Mouse (Mus musculus) spleen, postnatal 4 days (tissue): ENCODE measurements around the gene Mib2.
"Not testable (repeated sequence)": the region's sequence is repeated elsewhere in the genome, so short reads cannot be mapped to it uniquely, and the experiment has no call there.

Experiments
- DNase-seq, 2 experiments: peaks; one replicate each; pipeline ENCODE4 v3.0.0; 2022; ENCODE audit warnings: low spot score in 2 of 2

The Mib2 gene

GRCm38 (mm10) chr4:155668689-155669597 is at the start of gene Mib2:
Gene Mib2, minus strand, starts transcription at chr4:155669198.
- peak; percentile 95 to 98 for DNase-seq

- DNase-seq: no peak
Measured at GRCm38 (mm10) chr4:155710521-155711252, 41.7 kb upstream of the Mib2 start.

- DNase-seq: no peak
Measured at GRCm38 (mm10) chr4:155708988-155709387, 40.0 kb upstream of the Mib2 start.

GRCm38 (mm10) chr4:155708582-155708981 is 39.6 kb upstream of the Mib2 start:
- DNase-seq: no peak

- peak in 1 of 2 experiments; percentile 41 for DNase-seq
Measured at GRCm38 (mm10) chr4:155705592-155705929, 36.6 kb upstream of the Mib2 start.

- peak; percentile 92 to 97 for DNase-seq
Measured at GRCm38 (mm10) chr4:155704721-155705591, 36.0 kb upstream of the Mib2 start, which contains the start of gene Ssu72. Gene Ssu72, plus strand, starts transcription at chr4:155704800.

GRCm38 (mm10) chr4:155703425-155703929 is 34.5 kb upstream of the Mib2 start:
- DNase-seq: no peak

GRCm38 (mm10) chr4:155700425-155700824 is 31.4 kb upstream of the Mib2 start:
- DNase-seq: no peak

- no peak for DNase-seq
Measured at GRCm38 (mm10) chr4:155696261-155697255, 27.6 kb upstream of the Mib2 start.

- DNase-seq: no peak
Measured at GRCm38 (mm10) chr4:155695531-155696062, 26.6 kb upstream of the Mib2 start.

GRCm38 (mm10) chr4:155694482-155695401 is 25.7 kb upstream of the Mib2 start:
- DNase-seq: peak; percentile 42 to 74

- peak; percentile 40 to 74 for DNase-seq
Measured at GRCm38 (mm10) chr4:155694111-155694481, 25.1 kb upstream of the Mib2 start, which contains the start of gene Fndc10. Gene Fndc10, plus strand, starts transcription at chr4:155694342.

GRCm38 (mm10) chr4:155692421-155692820 is 23.4 kb upstream of the Mib2 start:
- DNase-seq: no peak

GRCm38 (mm10) chr4:155690571-155691375 is 21.8 kb upstream of the Mib2 start:
- no peak for DNase-seq

GRCm38 (mm10) chr4:155687764-155688163 is 18.8 kb upstream of the Mib2 start:
- DNase-seq: not testable (repeated sequence)

GRCm38 (mm10) chr4:155683670-155684277 is 14.8 kb upstream of the Mib2 start:
- DNase-seq: not testable (repeated sequence)

- DNase-seq: peak in 1 of 2 experiments; percentile 58
Measured at GRCm38 (mm10) chr4:155675991-155676390, 7.0 kb upstream of the Mib2 start.

GRCm38 (mm10) chr4:155672082-155672481 is 3.1 kb upstream of the Mib2 start:
- DNase-seq: no peak
